Mouse (Mus musculus): ENCODE results near the gene Grpel1. TPM values are rescaled to one million over a fixed set of nuclear protein-coding genes. Genes with fewer than 3 reads are reported as not detected.
A peak's percentile ranks its signal among the peaks of the same experiment; 100 is the strongest.

Gene Grpel1
- total RNA-seq (2014; rRNA removed): 13.9 and 15.9 TPM in 2 replicates
- polyA plus RNA-seq (2015; fragmentation: Nextera tagmentation; extraction: Ambion mirVana): 41.4 and 41.9 TPM in 2 replicates

DNA sequence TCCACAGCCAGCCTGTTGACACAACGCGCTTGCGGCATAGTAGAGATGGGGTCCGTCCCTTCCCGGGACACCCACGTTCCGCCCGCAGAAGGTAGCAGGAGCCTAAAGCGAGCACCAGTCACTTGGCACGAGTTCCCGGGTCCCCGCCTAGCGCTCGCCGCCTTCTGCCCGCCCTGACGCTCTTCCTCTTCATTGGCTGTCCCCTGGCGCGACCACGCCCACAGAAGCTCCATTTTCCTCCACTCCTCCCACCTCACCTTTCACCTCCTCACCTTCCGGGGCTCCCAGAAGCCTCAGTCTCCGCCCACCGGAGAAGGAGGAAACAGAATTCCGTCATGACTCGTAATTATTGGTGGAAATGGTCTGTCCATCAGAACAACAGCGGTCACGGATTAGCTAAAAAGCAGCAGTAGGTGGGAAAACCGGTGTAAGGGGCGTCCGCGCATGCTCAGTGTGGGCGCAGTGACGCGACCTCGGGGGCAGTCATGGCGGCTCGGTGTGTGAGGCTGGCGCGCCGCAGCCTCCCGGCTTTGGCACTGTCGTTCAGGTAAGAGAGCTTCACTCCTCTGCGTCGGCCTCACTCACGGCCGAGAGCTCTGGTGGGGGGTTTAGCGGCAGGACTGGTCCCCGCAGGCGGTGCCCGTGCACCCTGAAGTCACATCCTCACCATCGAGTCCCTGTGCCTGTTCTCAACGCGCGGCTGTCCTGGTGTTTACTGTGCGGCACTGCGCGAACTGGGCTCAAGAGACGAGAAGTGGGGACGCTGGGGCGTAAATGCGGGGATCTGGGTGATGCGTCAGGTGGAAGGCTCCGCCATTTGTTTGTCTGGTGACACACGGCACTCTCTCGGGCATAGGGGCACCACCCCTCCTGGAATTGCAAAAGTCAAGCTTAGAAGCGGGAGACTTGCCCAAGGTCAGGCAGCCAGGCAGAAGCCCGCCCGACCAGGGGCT lies at the start of gene Grpel1:
Gene Grpel1, plus strand, starts transcription at position 290 of the 953 bp plus-strand sequence.
- DNase-seq (ENCODE audit: low spot score) (peak; percentile 99), ATAC-seq (peak; percentile 96)
- peak within 1 kb of the TSS; percentile 67 for H3K4me3 ChIP-seq (ENCODE audit: low read length)
- H3K36me3 ChIP-seq (ENCODE audit: insufficient read depth, low read length): peaks cover 5% of the 10 kb centered on the region; the same call in 1 of the 2 replicates
- no peaks in the 10 kb centered on the region for H3K9me3 ChIP-seq (ENCODE audit: low read length)
- peak within 1 kb of the TSS; percentile 79 for H3K4me2 ChIP-seq (ENCODE audit: low read depth, low read length)
- no peak; the same call in 1 of the 2 replicates for TF ChIP-seq CTCF (IDR thresholded peaks at IDR 0.05; ENCODE audit: low read depth)
- WGBS: under 1% methylated on average over 68 of the region's 68 CpGs
- no peaks in the 10 kb centered on the region; the same call in 1 of the 2 replicates for H3K4me1 ChIP-seq (ENCODE audit: insufficient read depth, low read length)
- peak within 1 kb of the TSS; percentile 60 for H3K9ac ChIP-seq (replicated peaks; ENCODE audit: low read length)
- H3K27ac ChIP-seq: peak within 1 kb of the TSS; percentile 77
- no peaks in the 10 kb centered on the region for H3K27me3 ChIP-seq (ENCODE audit: insufficient read depth, low read length)

DNA sequence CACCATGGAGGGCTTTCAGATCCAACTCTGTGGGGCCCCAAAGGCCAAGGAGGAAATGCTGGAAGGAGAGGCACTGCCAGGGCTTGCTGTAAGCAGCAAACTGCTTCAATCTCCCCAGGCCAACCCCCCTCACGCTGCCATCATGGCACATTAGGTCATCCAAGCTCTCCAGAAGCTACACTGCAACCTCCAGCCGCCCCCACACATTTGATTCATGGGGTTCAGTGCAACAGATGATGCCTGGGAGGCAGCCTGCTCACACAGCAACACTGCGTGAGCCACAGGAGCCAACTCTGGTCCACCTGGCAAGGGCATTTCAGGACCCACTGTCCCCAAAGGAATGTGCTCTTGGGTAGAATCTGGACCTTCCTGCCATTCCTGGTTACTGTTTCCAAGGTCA lies 44.9 kb upstream of the Grpel1 start:
- Histone ChIP-seq H3K4me3 (ENCODE audit: low read length) (no peak overlapping the region), H3K4me1 (ENCODE audit: insufficient read depth, low read length) (no peaks in the 10 kb centered on the region), H3K27me3 (ENCODE audit: insufficient read depth, low read length) (no peaks in the 10 kb centered on the region), H3K27ac (no peak overlapping the region), H3K9ac (replicated peaks; ENCODE audit: low read length) (no peak overlapping the region), H3K9me3 (ENCODE audit: low read length) (no peaks in the 10 kb centered on the region), H3K36me3 (ENCODE audit: insufficient read depth, low read length) (no peaks in the 10 kb centered on the region), H3K4me2 (ENCODE audit: low read depth, low read length) (no peak overlapping the region)
- no peak for DNase-seq (ENCODE audit: low spot score)
- ATAC-seq: no peak
- 64% methylated on average over 3 of the region's 3 CpGs for WGBS
- no peak for TF ChIP-seq CTCF (IDR thresholded peaks at IDR 0.05; ENCODE audit: low read depth)

DNA sequence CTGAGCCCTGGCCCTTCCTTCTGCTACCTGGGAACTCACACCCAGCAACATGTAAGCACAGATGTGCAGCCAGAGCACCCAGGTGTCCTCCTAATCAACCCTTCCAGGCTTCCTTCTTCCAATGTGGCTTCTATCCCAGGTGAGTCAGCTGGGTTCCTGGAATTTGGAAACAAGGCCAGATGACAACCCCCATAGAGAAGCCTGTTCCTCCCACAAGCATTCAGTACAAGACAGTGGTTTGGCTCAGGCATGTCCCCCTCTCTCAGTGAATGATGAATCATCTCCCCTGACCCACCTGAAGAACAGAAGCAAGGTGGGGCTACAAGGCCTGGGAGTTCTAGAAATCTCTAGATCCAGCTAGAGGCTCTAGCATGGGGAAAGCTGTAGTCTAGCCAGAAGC lies 42.1 kb upstream of the Grpel1 start:
- Histone ChIP-seq H3K36me3 (ENCODE audit: insufficient read depth, low read length) (no peaks in the 10 kb centered on the region), H3K9ac (replicated peaks; ENCODE audit: low read length) (no peak overlapping the region), H3K27me3 (ENCODE audit: insufficient read depth, low read length) (no peaks in the 10 kb centered on the region), H3K27ac (no peak overlapping the region), H3K9me3 (ENCODE audit: low read length) (no peaks in the 10 kb centered on the region), H3K4me1 (ENCODE audit: insufficient read depth, low read length) (no peaks in the 10 kb centered on the region), H3K4me2 (ENCODE audit: low read depth, low read length) (no peak overlapping the region), H3K4me3 (ENCODE audit: low read length) (no peak overlapping the region)
- DNase-seq (ENCODE audit: low spot score) (no peak), ATAC-seq (no peak)
- TF ChIP-seq CTCF (IDR thresholded peaks at IDR 0.05; ENCODE audit: low read depth): no peak

DNA sequence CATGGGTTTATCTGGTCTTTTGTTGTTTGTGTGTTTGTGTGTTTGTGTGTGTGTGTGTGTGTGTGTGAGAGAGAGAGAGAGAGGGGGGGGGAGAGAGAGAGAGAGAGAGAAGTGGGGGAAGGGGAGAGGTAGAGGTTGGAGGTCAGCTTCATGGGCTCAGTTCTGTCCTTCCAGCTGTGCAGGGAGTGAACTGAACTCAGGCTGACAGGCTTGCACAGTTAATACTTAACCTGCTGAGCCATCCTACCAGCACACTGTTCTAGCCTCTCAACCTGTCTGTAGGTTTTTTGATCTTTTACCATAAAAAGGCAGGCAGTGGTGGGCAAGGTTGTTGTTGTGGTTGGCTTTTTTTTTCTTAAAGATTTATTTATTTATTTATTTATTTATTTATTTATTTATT lies 40.1 kb upstream of the Grpel1 start:
- Histone ChIP-seq H3K4me3 (ENCODE audit: low read length) (no peak overlapping the region), H3K9me3 (ENCODE audit: low read length) (no peaks in the 10 kb centered on the region), H3K4me2 (ENCODE audit: low read depth, low read length) (no peak overlapping the region), H3K36me3 (ENCODE audit: insufficient read depth, low read length) (no peaks in the 10 kb centered on the region), H3K27ac (no peak overlapping the region), H3K27me3 (ENCODE audit: insufficient read depth, low read length) (no peaks in the 10 kb centered on the region), H3K9ac (replicated peaks; ENCODE audit: low read length) (no peak overlapping the region), H3K4me1 (ENCODE audit: insufficient read depth, low read length) (no peaks in the 10 kb centered on the region)
- no peak for ATAC-seq
- no peak for DNase-seq (ENCODE audit: low spot score)
- no peak for TF ChIP-seq CTCF (IDR thresholded peaks at IDR 0.05; ENCODE audit: low read depth)

DNA sequence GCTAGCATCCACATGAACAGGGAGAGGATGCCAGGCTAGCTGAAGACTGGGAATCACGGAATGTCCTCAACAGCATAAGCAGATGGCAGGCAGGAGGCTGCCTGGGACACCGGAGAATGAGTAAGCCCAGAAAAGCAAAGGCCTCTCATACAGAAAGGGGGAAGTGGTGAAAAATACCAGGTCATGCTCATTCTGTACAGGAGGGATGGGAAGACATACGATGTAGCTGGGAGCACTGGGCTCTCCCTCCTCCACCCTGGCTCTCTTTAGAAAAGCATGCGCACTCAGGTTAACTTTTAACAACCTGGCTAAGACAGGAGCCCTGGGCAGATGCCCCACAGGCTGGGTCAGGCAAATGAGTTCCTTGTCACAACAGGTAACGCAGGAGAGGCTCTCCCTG lies 38.4 kb upstream of the Grpel1 start:
- Histone ChIP-seq H3K4me3 (ENCODE audit: low read length) (no peak overlapping the region), H3K27me3 (ENCODE audit: insufficient read depth, low read length) (no peaks in the 10 kb centered on the region), H3K36me3 (ENCODE audit: insufficient read depth, low read length) (no peaks in the 10 kb centered on the region), H3K9ac (replicated peaks; ENCODE audit: low read length) (no peak overlapping the region), H3K27ac (no peak overlapping the region), H3K9me3 (ENCODE audit: low read length) (no peaks in the 10 kb centered on the region), H3K4me1 (ENCODE audit: insufficient read depth, low read length) (no peaks in the 10 kb centered on the region), H3K4me2 (ENCODE audit: low read depth, low read length) (no peak overlapping the region)
- ATAC-seq (no peak), DNase-seq (ENCODE audit: low spot score) (no peak)
- 80% methylated on average over 5 of the region's 5 CpGs for WGBS
- TF ChIP-seq CTCF (IDR thresholded peaks at IDR 0.05; ENCODE audit: low read depth): no peak

DNA sequence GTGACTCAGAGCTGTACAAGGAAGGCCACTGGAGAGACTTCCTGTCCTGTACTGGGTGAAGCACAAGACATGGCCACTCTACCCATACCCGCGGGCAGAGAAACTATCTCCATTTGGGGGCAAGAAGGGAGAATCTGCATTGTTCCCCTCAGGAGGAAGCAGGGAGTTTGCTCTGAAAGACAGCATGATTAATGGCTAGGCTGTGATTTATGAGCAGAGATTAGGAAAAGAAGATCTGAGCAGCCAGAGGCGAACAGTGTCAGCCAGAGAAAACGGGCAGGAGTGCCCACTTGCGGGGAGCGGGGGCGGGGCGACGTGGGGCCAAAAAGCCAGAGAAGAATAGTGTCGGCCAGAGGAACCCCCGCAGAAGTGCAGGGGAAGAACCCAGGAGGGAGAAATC lies 37.0 kb upstream of the Grpel1 start:
- H3K4me3 ChIP-seq (ENCODE audit: low read length): no peak overlapping the region
- no peak overlapping the region for H3K4me2 ChIP-seq (ENCODE audit: low read depth, low read length)
- H3K36me3 ChIP-seq (ENCODE audit: insufficient read depth, low read length): no peaks in the 10 kb centered on the region
- H3K4me1 ChIP-seq (ENCODE audit: insufficient read depth, low read length): no peaks in the 10 kb centered on the region
- H3K27ac ChIP-seq: no peak overlapping the region
- TF ChIP-seq CTCF (IDR thresholded peaks at IDR 0.05; ENCODE audit: low read depth): no peak
- no peak overlapping the region for H3K9ac ChIP-seq (replicated peaks; ENCODE audit: low read length)
- no peak for DNase-seq (ENCODE audit: low spot score)
- H3K27me3 ChIP-seq (ENCODE audit: insufficient read depth, low read length): no peaks in the 10 kb centered on the region
- no peaks in the 10 kb centered on the region for H3K9me3 ChIP-seq (ENCODE audit: low read length)
- ATAC-seq: no peak
- WGBS: 32% methylated on average over 11 of the region's 11 CpGs

DNA sequence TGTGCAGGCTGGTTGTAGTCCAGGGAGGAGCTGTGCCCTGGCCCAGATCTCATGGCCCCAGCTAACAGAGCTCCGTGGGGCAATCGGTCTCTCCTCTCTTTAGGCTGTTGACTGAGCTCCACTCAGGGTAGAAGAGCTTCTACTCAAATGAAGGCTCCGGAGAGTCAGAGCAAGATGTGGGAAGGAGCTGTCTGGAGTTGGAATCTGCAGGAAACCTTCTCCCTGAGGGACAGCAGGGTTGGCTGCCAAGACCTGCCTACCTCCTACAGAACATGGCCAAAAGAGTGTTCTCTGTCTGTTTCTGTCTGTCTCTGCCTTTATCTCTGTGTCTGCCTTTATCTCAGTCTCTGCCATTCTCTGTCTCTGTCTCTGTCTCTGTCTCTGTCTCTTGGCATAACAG lies 35.2 kb upstream of the Grpel1 start:
- no peak for TF ChIP-seq CTCF (IDR thresholded peaks at IDR 0.05; ENCODE audit: low read depth)
- no peaks in the 10 kb centered on the region for H3K27me3 ChIP-seq (ENCODE audit: insufficient read depth, low read length)
- no peaks in the 10 kb centered on the region for H3K9me3 ChIP-seq (ENCODE audit: low read length)
- no peaks in the 10 kb centered on the region for H3K36me3 ChIP-seq (ENCODE audit: insufficient read depth, low read length)
- H3K4me3 ChIP-seq (ENCODE audit: low read length): no peak overlapping the region
- H3K27ac ChIP-seq: no peak overlapping the region
- ATAC-seq: no peak
- WGBS: 82% methylated on average over 3 of the region's 3 CpGs
- H3K4me1 ChIP-seq (ENCODE audit: insufficient read depth, low read length): no peaks in the 10 kb centered on the region
- no peak for DNase-seq (ENCODE audit: low spot score)
- no peak overlapping the region for H3K9ac ChIP-seq (replicated peaks; ENCODE audit: low read length)
- no peak overlapping the region for H3K4me2 ChIP-seq (ENCODE audit: low read depth, low read length)

Data from hindbrain, postnatal 0 days (tissue).